Mouse (Mus musculus): ENCODE data around the gene Phyhd1. TPM values are rescaled to one million over a fixed set of nuclear protein-coding genes. Genes with fewer than 3 reads are reported as not detected.

Gene Phyhd1
- polyA plus RNA-seq, 1 experiment, result 55.9 TPM

DNA sequence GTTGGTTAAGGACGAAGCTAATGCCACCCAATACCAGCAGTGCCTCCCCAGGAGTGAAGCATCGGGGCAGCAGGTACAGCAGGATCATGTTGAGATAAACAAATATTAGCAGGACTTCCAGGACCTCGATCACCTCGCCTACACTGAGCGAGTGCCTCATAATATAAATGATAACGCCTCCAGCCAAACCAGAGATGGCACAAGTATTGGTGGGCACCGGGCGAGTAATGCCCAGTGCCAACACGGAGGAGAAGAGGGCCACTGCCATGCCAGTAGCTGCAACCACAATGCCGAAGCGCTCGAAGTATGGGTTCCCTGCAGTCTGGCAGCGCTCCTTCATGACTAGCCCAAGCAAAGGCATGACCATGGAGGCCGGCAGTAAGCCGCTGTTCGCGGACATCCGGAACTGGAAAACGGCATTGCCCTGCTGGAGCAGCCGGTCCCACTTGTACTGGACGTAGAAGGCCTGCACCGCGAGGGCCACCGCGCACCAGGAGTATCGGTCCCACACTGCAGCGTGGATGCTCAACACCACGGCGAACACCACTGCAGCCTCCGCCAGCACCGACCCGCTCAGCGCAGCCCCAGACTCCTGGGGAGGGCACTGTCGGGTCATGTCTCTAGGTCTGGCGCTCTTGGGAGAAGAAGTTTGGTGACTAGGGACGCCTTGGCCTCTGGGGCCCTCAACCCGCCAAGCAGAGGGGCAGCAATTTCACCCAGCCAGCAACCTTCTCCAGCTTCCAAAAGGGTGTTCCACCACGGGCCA is 19.6 kb downstream of the Phyhd1 start:
- peak; percentile 34 for DNase-seq (ENCODE audit: low spot score)

DNA sequence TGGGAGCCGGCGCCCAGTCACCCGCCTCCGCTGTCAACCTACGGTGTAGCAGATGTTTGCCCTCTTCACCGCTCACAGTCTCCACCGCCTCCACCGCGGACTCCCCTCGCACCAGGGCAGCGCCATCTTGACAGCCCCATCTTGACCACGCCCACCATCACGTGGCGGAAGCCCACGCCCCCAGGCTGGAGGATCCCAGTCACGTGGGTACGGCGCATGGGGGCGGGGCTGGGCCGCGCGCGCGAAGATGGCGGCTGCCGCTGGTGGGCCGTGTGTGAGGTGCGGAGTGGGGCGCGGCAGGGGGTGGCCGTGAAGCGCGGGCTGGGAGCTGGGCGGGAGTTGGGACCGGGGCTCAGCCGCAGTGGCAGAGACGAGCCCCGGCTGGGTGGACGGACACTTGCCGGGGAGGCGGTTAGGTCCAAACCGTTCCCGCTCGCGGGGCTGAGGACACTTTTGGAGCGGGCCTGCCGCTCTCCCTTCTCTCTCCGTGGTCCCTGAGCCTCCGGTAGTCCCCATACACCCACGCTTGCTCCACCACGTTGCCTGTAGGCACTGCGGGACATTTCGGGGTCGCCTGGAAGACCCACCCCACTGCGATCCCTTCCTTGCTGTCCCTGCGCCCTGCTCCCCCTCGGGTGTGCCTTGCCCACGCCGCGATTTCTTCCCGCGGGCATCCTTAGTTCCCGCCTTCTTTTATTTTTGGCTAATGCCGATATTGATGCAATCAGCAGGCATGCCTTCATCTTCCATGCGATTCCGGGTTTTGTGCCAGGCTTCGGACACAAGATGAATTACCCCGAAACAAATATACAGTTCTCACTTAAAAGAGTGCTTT is 20.4 kb downstream of the Phyhd1 start, which contains the start of the genes Dolk and Nup188:
Gene Dolk, minus strand, starts transcription at position 143 of the 835 bp plus-strand sequence.
Gene Nup188, plus strand, starts transcription at position 206 of the 835 bp plus-strand sequence.
- peak; percentile 94 for DNase-seq (ENCODE audit: low spot score)

DNA sequence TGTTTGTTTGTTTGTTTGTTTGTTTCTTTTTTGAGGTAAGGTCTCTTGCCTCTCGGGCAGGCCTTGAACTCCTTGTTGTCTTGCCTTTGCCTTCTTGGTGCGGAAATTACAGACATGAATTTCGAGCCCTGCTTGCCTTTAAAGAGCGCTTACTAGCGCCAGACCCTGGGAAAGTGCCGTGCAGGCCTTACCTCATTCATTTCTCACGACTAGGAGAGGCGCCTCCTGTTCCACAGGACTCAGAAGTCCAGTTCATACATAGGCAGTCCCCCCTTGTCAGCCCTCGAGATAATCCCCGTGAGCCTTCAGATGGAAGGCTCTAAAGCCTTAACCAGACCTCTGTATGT is 21.0 kb downstream of the Phyhd1 start:
- DNase-seq (ENCODE audit: low spot score), result no peak

DNA sequence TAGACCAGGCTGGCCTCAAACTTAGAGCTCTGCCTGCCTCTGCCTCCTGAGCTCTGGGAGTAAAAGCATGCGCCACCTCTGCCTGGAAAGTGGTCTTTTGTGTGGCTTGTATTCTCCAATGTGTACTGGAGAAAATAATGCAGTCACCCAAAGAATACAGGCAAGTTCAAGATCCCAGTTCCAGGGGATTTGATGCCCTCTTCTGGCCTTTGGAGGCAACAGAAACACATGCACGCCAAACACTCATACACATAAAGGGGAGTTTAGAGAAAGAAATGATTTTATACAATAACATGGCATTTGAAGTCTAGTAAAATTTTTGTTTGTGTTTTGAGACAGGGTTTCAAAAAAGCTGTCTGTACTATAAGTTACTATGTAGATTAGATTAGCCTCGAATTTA is 33.5 kb downstream of the Phyhd1 start:
- no peak for DNase-seq (ENCODE audit: low spot score)

DNA sequence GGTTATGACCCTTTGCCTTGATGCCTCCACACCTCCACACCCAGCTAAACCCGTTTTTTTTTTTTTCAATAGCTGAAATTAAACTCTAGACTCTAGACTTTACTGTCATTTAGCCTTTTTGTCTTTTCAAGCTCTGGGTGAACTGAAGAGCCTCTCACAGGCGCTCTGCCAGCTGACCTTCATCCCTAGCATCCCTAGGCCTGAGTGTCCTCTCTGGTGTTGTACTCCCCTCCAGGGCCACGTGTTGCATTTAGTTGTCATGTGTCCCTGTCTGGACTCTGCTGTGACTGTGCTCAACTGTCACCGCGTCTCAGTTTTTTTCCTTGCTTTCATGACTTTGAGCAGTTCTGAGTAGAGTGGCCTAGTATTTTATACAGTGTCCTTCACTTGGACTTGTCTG is 34.0 kb downstream of the Phyhd1 start:
- no peak for DNase-seq (ENCODE audit: low spot score)

DNA sequence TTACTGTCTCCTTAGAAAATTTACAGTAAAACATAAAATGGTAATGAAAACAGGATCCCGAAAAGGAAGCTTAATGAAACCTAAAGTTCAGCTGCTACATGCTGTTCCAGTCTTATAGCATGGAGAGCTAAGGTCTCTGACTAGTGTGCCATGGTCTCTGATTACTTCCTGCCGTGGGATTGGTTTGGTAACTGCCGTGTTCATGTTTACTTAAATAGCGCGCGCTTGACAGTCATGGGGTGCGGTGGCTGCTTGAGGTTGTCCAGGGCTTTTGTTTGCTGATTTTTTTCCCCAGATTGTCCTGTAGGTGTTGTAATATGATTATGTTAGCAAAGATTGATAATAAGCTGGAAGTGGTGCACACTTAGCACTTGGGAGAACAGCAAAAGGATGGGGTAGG is 40.1 kb downstream of the Phyhd1 start:
- no peak for DNase-seq (ENCODE audit: low spot score)

DNA sequence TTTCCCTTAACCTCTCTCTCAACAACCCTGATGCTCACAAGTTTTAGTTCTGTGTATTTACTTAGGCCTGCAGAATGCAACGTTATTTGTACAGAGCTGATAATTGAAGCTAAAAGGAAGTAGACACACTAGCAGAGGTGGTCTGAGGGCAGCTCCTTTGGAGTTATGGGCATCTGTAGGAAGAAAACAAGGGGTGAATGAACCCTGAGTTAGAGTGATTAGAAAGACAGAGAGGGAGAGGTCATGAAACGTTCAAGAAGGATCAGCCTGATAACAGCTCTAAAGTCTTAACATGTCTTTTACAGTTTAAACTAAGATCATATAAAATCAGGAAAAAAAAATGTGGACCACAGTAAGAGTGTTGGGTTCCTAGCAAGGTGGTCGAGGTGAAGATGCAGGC is 43.3 kb downstream of the Phyhd1 start:
- no peak for DNase-seq (ENCODE audit: low spot score)

DNA sequence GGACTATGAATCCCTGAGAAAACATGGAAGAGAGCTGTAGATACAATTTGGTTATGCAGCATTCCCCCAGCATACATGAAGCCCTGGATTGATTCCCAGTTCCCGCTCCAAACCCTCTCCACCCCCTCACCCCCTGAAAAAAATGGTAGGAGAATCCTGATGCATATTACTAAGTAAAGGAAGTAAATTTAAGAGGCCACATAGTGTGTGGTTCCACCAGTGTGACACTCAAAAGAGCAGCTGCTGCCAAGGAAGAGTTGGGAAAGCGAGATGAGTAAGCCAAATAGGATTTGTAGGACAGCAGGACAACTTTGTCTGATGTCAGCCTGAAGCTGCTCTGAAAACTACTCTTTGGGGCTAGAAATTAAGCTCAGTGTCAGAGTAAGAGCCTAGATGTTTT is 45.5 kb downstream of the Phyhd1 start:
- DNase-seq (ENCODE audit: low spot score), result no peak

DNA sequence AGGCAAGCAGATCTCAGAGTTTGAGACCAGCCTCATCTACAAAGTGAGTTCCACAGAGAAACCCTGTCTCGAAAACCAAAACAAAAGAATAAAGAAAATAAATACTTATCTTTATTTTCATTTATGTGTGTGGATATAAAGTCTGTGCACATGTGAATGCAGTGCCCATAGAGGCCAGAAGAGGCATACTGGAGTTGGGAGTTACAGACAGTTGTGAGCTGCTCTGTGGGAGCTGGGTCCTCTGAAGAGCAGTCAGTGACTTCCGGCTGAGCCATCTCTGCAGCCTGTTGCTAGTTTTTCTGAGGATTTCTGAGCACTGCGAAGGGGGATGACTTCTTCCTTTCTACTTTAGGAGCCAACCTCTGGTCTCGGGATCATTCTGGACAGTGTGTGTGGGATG is 50.1 kb downstream of the Phyhd1 start:
- DNase-seq (ENCODE audit: low spot score), result no peak

DNA sequence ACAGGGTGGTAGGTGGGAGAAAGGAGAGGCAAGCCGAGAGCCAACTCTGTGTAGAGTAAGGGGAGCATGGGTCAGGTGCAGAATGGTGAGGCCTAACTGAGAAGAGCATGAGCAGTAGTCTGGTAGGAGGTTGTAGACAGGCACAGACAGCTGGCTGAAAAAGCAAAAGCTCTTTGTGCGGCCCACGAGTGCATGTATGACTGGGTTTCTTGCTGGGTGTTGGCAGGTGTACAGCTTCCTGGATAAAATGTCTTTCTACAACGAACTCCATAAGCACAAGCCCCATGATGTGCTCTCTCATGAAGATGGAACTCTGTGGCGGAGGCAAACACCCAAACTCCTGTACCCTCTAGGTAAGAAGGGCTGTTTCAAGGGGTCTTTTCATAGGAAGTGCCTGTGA is 51.0 kb downstream of the Phyhd1 start:
- DNase-seq (ENCODE audit: low spot score), result no peak

DNA sequence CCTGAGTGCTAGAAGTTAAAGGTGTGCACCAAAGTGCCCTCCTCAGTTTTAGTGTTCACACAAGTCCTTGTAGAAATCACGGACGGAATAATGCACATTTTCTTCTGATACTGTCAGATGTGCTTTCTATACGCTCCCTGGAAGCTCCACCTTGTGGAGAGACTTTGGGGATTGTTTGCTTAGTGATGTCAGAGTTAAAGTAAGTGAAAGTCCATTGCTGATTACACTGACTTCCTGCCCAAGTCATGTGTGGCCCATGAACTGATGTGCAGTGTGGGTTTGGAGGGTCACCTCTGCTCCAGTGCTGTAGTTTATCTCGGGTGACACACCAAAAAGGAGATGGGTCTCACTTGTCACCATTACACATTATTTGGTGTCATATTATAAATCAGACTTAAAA is 53.3 kb downstream of the Phyhd1 start:
- no peak for DNase-seq (ENCODE audit: low spot score)

DNA sequence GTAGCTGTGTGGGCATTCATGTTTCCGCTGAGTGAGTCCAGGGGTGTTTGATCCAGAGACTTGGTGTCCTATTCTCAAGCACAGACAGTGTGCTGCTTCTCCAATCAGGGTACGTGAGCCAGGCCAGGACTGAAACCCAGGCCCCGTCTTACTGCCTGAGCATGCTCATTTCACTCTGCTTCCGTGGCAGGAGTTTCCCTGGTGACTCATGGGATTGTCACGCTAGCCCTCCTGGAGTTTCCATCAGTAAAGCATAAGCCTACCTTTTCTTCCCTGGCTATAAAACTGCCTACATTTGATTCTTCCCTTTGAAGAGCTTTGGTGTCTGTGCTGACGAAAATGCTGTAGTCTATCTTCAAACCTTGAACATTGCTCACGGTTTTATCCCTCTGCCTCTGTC is 57.1 kb downstream of the Phyhd1 start:
- no peak for DNase-seq (ENCODE audit: low spot score)

DNA sequence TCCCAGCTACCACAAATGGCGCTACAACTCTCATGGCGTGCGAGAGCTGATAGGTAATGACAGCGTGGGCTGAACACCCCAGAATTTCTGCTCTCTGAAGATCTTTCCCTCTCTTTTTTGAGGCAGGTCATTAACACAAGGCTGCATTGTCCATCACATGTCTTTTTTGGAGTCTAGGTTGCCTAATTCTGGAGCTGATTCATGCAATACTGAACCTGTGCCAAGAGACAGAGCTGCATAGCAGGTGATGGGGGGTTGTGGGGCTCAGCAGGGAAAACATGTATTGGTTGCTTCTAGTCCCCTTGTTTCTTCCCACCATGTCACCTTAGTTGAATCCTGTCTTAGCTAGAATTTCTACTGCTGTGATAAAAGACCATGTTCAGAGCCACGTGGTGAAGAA is 59.3 kb downstream of the Phyhd1 start:
- no peak for DNase-seq (ENCODE audit: low spot score)

DNA sequence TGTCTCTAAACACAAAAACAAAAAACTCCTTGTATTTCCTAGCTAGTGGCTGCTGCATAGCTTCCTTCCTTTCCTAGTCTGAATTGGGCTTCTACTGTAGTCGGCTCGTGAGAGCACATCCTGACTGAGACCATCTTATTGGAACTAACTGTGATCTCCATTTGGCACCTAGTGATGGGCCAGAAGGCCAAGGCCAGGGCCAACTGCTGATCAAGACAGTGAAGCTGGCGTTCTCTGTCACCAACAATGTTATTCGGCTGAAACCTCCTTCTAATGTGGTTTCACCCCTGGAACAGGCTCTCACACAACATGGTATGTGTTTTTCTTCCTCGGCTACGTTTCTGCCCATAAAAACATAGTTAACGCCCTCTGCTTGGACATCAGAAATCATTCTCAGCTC is 61.3 kb downstream of the Phyhd1 start:
- DNase-seq (ENCODE audit: low spot score), result no peak

DNA sequence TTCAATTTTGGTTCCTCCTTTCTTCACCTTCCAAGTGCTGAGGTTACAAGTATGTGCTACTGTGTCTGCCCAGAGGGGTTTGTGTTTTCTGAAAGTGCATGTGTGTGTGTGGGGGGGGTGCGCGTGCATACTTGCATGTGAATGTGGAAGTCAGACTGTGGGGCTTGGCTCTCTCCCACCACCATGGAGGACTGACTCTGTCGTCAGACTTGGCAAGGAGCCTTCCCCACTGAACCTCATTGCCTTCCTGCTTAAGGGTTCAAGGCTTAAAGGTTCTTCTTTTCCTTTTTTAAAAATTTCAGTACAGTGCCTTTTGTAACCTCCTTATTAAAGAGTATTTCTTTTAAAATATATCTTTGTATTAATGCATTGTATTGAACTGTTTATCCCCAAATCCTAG is 62.8 kb downstream of the Phyhd1 start:
- DNase-seq (ENCODE audit: low spot score), result no peak

Other genes starting within 250 kb of the Phyhd1 start
- gene Wdr34, start 217.3 kb upstream of the Phyhd1 start, polyA plus RNA-seq (2012; rRNA removed), result 17.6 and 18.0 TPM in 2 replicates
- gene Set, start 208.8 kb upstream of the Phyhd1 start, polyA plus RNA-seq (2012; rRNA removed), result 114 and 146 TPM in 2 replicates
- gene Pkn3, start 188.5 kb upstream of the Phyhd1 start, polyA plus RNA-seq (2012; rRNA removed), result 18.6 and 22.3 TPM in 2 replicates
- 31.5 and 40.7 TPM in 2 replicates for gene Zdhhc12, start 172.6 kb upstream of the Phyhd1 start, polyA plus RNA-seq (2012; rRNA removed)
- 46.2 and 46.5 TPM in 2 replicates for gene Zer1, start 141.6 kb upstream of the Phyhd1 start, polyA plus RNA-seq (2012; rRNA removed)
- 29.2 and 29.5 TPM in 2 replicates for gene Tbc1d13, start 132.5 kb upstream of the Phyhd1 start, polyA plus RNA-seq (2012; rRNA removed)
- 26.0 and 26.4 TPM in 2 replicates for gene Endog, start 94.7 kb upstream of the Phyhd1 start, polyA plus RNA-seq (2012; rRNA removed)
- 25.0 and 26.9 TPM in 2 replicates for gene Spout1, start 87.7 kb upstream of the Phyhd1 start, polyA plus RNA-seq (2012; rRNA removed)
- 75.5 and 103 TPM in 2 replicates for gene Kyat1, start 60.4 kb upstream of the Phyhd1 start, polyA plus RNA-seq (2012; rRNA removed)
- gene Lrrc8a, start 28.5 kb upstream of the Phyhd1 start, polyA plus RNA-seq (2012; rRNA removed), result 24.3 and 30.2 TPM in 2 replicates
- 4.1 and 5.4 TPM in 2 replicates for gene Gm28035, start 25.6 kb upstream of the Phyhd1 start, polyA plus RNA-seq (2012; rRNA removed)
- not detected in 2 replicates for gene Gm28038, start 14.8 kb downstream of the Phyhd1 start, polyA plus RNA-seq (2012; rRNA removed)
- gene Dolk, start 20.1 kb downstream of the Phyhd1 start, polyA plus RNA-seq (2012; rRNA removed), result 14.4 and 15.7 TPM in 2 replicates
- 17.2 and 18.1 TPM in 2 replicates for gene Nup188, start 20.2 kb downstream of the Phyhd1 start, polyA plus RNA-seq (2012; rRNA removed)
- gene Sh3glb2, start 93.1 kb downstream of the Phyhd1 start, polyA plus RNA-seq (2012; rRNA removed), result 191 and 259 TPM in 2 replicates
- gene Miga2, start 98.0 kb downstream of the Phyhd1 start, polyA plus RNA-seq (2012; rRNA removed), result 32.6 and 34.4 TPM in 2 replicates
- gene Dolpp1, start 126.1 kb downstream of the Phyhd1 start, polyA plus RNA-seq (2012; rRNA removed), result 18.9 and 27.3 TPM in 2 replicates
- gene Crat, start 149.6 kb downstream of the Phyhd1 start, polyA plus RNA-seq (2012; rRNA removed), result 27.3 and 38.1 TPM in 2 replicates
- 90.0 and 93.9 TPM in 2 replicates for gene Ptpa, start 149.8 kb downstream of the Phyhd1 start, polyA plus RNA-seq (2012; rRNA removed)
- 10.7 and 11.0 TPM in 2 replicates for gene Ier5l, start 208.0 kb downstream of the Phyhd1 start, polyA plus RNA-seq (2012; rRNA removed)